Mouse (Mus musculus): ENCODE measurements around the gene Poldip3. TPM values are rescaled to one million over a fixed set of nuclear protein-coding genes. Genes with fewer than 3 reads are reported as not detected.

The Poldip3 gene
- total RNA-seq (2023) = 167 TPM

DNA sequence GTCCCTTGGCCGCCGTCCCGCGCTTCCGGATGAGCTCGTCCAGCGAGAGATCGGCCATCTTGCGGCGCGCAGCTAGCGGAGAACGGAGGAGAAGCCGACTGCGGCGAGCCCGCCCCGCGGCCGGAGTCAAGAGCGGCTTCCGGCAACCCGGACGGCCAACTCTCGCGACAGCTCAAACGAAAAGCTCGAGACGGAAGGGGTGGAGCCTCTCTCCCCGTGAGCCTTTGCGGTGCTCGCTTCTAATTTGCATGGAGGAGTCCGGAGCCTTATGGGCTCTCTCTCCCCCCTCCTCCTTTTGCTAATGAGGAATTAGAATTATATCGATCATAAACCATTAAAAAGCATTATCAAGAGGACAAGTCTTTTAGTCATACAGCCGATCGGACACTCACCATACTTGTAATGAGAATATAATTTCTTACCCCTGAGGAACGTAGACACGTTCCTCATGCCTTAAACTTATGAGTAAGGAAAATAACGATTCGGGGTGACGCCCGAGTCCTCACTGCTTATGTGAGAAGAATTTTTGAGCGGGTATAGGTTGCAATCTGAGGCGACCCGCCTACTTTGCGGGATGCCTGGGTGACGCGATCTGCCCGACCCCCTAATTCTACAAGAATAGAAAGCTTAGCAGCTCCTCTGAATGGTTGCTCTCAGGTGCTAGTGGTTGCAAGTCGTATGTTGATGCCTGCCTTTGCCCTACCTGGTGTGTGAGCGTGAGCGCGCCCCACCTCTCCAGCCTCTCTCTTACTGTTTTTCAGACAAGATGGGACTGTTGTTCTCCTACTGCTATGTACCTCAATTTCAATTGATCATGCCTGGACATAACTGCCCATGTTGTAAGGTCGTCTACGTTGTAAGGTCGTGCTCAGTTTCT, at the start of gene Poldip3:
Poldip3 (minus strand) TSS at position 189 of the 877 bp plus-strand sequence.

DNA sequence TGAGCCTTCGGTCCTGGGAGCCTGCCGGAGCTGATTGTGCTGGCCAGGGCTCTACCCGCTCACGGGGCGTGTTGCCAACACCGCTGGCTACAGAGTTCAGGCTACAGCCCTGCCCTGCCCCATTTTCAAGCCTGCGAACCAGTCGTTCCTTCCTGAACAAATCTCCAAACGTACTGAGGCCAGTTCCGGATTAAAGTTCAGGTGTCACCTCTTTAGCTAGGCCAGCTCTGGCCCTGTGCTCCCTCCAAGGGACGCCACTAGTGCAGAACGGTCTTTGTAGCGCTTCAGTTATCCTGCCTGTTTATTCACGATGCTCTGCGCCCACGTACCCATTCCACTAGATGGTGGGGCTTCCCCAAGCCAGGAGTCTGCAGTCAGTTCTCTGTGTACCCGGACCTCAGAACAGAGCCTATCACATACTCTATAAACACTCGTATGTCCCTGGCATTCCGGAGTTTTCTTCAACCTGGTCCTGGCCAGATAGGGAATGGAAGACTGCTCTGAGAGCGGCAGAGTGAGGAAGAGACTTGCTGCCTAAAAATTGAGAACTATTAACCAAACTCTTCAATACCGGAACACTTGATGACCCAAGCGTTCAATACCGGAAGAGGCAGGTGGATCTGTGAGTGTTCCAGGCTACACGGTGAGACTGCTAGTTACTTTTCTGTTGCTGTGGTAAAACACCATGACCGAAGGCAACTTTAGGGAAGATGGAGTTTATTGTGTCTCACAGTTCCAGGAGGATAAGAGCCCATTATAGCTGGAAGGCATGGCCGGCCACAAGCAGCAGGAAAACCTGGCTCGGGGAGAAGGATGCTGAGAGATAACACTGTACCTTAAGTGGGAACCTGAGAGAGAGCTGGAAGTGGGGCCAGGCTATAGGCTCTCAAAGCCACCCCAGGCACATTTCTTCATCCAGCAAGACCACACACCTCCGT, 23.6 kb upstream of the Poldip3 start, which contains the start of gene Cyb5r3:
Cyb5r3 (minus strand) TSS at position 101 of the 938 bp plus-strand sequence.

DNA sequence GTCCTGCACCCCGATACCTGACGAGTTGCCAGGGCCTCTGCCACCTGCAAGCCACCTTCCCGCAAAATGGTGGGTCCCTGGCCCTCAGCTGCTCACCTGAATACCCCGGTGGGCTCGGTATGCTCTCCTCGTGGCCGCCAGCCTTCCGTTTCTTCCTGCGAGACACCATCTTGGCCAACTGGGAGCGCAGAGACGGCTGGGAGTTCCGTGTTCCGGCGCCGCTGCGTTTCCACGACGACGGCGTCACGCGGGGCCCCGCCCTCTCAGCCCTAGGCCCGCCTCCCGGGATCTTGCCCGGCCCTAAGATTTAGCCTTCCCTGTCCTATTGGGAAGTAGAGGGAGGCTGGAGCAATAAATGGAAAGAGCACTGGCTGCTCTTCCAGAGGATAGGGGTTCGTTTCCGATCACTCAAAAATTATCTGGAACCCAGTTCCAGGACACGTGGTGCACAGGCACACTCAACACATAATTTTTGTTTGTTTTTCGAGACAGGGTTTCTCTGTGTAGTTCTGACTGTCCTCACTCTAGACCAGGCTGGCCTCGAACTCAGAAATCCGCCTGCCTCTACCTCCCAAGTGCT, 26.5 kb downstream of the Poldip3 start, which contains the start of gene Rrp7a:
Rrp7a (minus strand) TSS at position 236 of the 580 bp plus-strand sequence.

DNA sequence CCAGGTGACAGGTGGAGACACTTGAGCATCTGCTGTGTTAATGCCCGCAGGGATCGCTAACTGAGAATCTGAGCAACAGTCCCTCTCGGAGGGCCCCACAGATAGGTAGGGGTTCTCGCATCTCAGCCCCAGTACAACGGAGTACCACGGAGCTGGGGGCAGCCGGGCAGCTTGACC, 59.9 kb downstream of the Poldip3 start, which contains the start of gene Serhl:
Serhl (plus strand) TSS at position 78 of the 177 bp plus-strand sequence.

Other genes starting within 250 kb of the Poldip3 start
- gene Tcf20, start 161.5 kb downstream of the Poldip3 start, total RNA-seq (2023) = 199 TPM
- 13.9 TPM for gene Nfam1, start 116.1 kb downstream of the Poldip3 start, total RNA-seq (2023)
- gene Serhl, start 59.9 kb downstream of the Poldip3 start, total RNA-seq (2023) = 14.0 TPM
- gene Rrp7a, start 26.6 kb downstream of the Poldip3 start, total RNA-seq (2023) = 119 TPM
- 42.0 TPM for gene Cyb5r3, start 23.2 kb upstream of the Poldip3 start, total RNA-seq (2023)
- not detected for gene A4galt, start 102.4 kb upstream of the Poldip3 start, total RNA-seq (2023)
- 5.6 TPM for gene Arfgap3, start 200.9 kb upstream of the Poldip3 start, total RNA-seq (2023)

Data from CD8-positive naive resting alpha-beta T cell, adult 57 days (primary cell).